Mouse (Mus musculus) ES-E14 (cell line): ENCODE results near the gene Loxl1.

ENCODE experiments used
- CHD2 ChIP-seq: IDR thresholded peaks from 2 replicates; pipeline ENCODE4 v1.6.1; 2014; ENCODE audit warnings: mild to moderate bottlenecking, low read depth, low read length, inconsistent platforms
- HCFC1 ChIP-seq: IDR thresholded peaks from 2 replicates; pipeline ENCODE4 v1.6.1; 2012; ENCODE audit warnings: low read length, inconsistent platforms, borderline replicate concordance; ENCODE audit not compliant: insufficient read depth
- MAFK ChIP-seq: IDR thresholded peaks from 2 replicates; pipeline ENCODE4 v1.6.1; 2014; ENCODE audit warnings: mild to moderate bottlenecking, low read depth, low read length, inconsistent platforms; ENCODE audit not compliant: insufficient read depth
- ZC3H11A ChIP-seq: IDR thresholded peaks from 2 replicates; pipeline ENCODE4 v1.6.1; 2012; ENCODE audit warnings: low read depth, mild to moderate bottlenecking, inconsistent platforms, low read length, borderline replicate concordance
- ZNF384 ChIP-seq: IDR thresholded peaks from 2 replicates; pipeline ENCODE4 v1.6.1; 2012; ENCODE audit warnings: low read depth, low read length, inconsistent platforms

DNA sequence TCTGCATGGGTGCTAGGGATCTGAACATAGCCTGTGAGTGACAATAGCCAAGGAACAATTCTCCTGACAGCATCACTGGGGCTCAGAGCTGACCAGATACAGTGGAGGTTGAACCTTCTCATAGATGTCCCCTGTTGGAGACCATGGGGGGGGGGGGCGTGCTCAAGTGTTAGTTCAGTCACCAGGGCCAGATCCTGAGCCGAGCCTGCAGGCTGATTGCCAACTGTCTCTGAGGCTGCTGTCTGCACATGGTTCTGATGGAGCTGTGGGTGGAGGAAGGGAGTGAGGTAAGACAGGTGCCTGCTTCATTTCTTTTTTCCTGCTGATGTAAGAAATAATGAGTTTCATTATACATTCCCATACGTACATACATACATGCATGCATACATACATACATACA lies 5.3 kb upstream of the Loxl1 start:
- no peak for TF ChIP-seq ZNF384
- TF ChIP-seq ZC3H11A, result no peak
- no peak for TF ChIP-seq HCFC1
- no peak for TF ChIP-seq CHD2
- no peak for TF ChIP-seq MAFK
